Mouse (Mus musculus): ENCODE measurements around the gene Ccdc34.

Gene Ccdc34

DNA sequence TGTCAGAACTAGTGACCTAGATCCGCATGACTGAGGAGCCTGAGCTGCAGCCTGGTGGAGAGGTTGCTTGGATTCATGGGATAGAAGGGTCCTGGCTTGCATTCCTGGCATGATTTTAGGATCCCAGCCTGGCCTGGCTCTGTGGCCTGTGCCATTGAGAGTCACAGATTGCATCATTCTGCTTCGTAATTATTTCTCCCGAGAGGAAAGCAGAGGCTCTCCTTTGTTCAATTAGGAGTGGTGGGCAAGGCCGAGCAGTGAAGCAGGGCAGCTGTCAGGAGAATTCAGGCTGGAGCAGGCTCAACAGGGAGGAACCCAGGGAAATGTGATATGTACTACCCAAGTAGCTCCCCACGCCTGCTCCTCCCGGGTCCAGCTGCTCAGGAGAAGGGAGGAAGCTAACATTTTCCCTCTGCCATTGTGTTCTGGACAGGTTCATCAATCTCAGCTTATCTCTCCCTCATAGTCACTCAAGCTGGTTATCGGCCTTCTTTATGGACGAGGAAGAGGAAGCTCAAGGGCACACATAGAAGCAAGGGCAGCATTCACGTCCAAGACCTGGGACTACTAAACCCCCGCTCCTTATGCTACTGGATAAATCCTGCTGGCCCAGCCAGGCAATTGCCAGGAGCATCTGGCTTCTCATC lies 162.2 kb downstream of the Ccdc34 start:
- no peak for DNase-seq (ENCODE audit: low read depth, low spot score)

- DNase-seq (ENCODE audit: low read depth, low spot score): no peak
These were observed 162.7 kb downstream of the Ccdc34 start for GRCm38 (mm10) chr2:110180316-110180670.

GRCm38 (mm10) chr2:110181666-110182065 lies 164.0 kb downstream of the Ccdc34 start:
- no peak for DNase-seq (ENCODE audit: low read depth, low spot score)

GRCm38 (mm10) chr2:110182248-110182647 lies 164.6 kb downstream of the Ccdc34 start:
- no peak for DNase-seq (ENCODE audit: low read depth, low spot score)

- DNase-seq (ENCODE audit: low read depth, low spot score): no peak
These were observed 165.3 kb downstream of the Ccdc34 start for GRCm38 (mm10) chr2:110182795-110183486.

- DNase-seq (ENCODE audit: low read depth, low spot score): no peak
These were observed 166.5 kb downstream of the Ccdc34 start for GRCm38 (mm10) chr2:110184071-110184470.

DNA sequence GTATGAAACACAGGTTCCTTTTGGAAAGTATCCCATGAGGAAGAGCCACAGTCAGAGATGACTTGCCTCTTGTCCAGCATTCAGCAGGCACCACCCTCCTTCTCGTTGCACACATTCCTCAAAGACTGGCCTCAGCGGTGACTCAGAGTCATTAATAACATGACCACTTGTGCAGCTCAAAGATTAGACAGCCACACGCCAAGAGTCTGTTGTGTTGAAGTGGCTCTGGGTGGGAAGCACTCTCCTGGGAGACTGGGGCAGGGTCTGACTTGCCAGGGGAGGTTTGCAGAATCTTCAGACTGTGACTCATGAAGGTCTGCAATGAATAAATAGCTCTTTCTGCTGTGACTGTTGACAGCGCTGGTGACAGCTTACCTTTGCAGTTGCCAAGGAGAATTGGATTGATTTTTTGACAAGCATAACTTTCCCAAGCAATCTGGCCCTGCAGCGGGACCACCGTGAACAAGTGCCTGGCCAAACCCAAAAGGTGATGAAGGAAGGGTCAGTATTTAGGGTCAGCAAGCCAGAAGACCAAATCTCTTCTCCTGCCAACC lies 168.9 kb downstream of the Ccdc34 start:
- no peak for DNase-seq (ENCODE audit: low read depth, low spot score)

GRCm38 (mm10) chr2:110188696-110189397 lies 171.2 kb downstream of the Ccdc34 start:
- DNase-seq (ENCODE audit: low read depth, low spot score): no peak

- no peak for DNase-seq (ENCODE audit: low read depth, low spot score)
These were observed 172.8 kb downstream of the Ccdc34 start for GRCm38 (mm10) chr2:110190416-110190815.

GRCm38 (mm10) chr2:110191186-110191690 lies 173.6 kb downstream of the Ccdc34 start:
- no peak for DNase-seq (ENCODE audit: low read depth, low spot score)

DNA sequence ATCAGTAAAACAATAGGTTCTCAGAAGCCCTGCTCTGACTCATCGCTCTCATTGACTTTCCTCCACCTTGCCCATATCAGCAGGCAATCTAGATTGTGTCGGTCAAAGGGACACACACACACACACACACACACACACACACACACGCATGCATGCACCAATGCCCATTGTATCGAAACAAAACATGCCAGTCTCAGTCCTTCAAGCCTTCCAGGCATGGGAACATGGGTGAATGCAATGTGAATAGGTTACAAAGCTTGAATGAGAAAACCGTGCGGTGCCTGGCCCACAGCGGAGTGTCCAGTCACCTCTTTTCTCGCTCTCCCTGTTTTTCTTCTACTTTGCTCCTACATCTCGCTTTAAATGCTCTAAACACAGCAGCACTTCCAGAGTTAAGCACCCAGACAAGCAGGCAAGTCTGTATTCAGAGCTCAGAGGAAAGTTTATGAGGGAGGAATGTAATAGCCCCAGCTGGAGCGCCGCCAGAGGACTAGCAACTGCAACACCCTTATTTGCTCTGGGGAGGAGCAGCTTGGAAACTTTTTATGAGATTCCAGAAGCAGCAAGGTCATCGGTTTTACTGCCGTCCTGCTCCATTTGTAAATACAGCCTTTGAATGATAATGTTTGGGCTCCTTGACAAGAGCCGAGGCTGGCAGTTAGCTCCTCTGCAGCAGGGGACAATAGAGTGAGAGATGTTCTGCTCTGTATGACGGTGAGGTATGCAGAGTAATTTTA lies 174.5 kb downstream of the Ccdc34 start:
- DNase-seq (ENCODE audit: low read depth, low spot score): no peak

- DNase-seq (ENCODE audit: low read depth, low spot score): no peak
These were observed 175.2 kb downstream of the Ccdc34 start for GRCm38 (mm10) chr2:110192702-110193312.

DNA sequence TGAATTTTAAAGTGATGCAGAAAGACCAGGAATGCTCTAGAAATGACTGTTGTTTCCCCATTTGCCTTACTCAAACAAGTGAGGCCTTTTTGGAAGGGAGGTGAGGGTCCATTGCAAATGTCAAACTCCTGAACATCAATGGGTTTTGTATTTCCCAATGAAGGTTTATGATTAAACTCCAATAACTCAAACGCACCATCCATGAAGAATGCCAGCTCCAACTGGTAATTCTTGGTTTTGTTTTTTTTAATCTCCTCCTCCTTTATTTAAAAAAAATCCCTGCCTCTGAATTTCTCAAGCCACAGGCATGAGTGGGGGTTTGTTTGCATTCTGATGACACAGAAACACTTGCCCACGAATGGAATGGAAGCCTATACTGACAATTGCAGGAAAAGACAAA lies 178.9 kb downstream of the Ccdc34 start:
- no peak for DNase-seq (ENCODE audit: low read depth, low spot score)

DNA sequence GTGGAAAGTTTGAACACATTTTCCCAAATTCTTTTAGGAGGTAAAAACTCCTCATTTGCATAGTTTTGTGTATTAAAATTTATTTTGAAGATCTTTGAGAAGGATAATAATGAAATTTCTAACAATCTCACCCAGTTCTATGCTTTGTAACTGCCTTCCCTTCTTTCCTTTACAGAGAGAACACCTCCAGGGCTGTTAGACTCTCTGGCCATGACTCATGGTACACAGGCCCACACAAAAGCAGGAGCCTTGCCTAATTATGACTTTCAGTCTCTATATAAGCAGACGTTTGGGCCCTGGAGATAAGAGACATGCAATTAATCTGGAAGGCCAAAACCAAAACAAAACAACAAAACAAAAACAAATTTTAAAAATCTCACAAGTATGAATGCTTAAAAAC lies 182.0 kb downstream of the Ccdc34 start:
- no peak for DNase-seq (ENCODE audit: low read depth, low spot score)

GRCm38 (mm10) chr2:110201770-110202169 lies 184.2 kb downstream of the Ccdc34 start:
- DNase-seq (ENCODE audit: low read depth, low spot score): no peak

GRCm38 (mm10) chr2:110202716-110203497 lies 185.3 kb downstream of the Ccdc34 start:
- no peak for DNase-seq (ENCODE audit: low read depth, low spot score)

DNA sequence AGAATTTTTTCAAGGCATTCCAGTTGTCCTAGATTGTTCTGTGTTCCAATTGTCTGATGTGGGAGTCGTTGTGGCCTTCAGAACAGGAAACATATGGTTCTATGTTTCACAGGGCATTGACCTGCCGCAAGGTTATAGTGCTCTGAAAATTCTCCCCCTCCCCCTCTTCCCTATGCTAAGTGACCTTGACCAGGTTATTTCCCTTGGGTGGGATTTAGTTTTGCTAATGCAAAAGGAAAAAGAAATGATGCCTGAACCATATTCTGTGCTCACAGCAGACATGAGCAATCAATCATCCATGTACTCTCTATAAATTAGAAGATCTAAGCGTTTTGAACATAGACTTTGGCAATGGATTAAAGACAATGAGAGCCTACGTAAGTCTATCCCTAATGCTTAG lies 186.6 kb downstream of the Ccdc34 start:
- no peak for DNase-seq (ENCODE audit: low read depth, low spot score)

GRCm38 (mm10) chr2:110204705-110205318 lies 187.2 kb downstream of the Ccdc34 start:
- peak; percentile 54 for DNase-seq (ENCODE audit: low read depth, low spot score)

DNA sequence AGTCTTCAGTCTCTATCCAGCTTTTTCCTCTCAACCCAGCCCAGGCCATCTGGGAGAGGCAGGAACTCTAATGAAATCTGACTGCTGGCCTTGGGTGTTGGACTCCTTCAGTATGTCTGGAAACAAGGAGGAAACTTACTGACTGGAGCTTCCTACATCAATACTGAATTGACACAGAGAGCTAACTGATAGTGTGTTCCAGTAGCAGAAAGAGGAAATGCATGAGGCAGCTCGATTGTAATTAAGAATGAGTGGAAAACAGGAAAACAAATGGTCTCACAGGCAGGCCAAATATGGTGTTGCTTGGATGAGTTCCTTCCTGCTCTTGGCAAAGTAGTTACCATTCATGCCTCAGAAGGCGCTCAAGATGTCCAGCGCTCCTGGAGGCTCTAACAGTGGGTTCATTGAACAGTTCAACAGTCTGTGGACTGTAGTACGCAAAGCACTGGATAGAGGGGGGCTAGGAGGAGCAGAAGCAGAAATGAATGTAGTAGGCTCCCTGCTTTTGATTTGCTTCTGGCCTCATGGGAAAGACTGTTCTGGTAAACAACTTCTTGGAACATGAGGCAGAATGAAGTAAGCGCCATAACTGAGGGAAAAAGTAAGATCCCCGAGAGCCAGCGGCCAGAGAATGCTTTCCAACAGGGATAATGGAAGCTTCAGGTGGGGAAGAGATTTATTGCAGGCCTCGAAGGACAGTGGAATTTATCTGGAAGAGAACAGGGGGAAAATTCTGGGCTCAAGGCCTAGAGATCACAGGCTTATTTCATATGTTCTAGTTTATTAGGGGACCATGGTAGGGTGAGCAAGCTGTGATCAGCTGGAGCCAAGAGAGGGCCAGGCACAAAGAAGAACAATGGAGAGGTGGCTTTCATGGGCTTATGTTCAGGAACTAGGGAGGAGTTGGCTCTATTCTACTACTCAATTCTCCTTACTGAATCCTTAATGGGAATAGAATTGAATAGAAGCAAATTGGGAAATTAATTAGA lies 193.2 kb downstream of the Ccdc34 start:
- no peak for DNase-seq (ENCODE audit: low read depth, low spot score)

All from ES-CJ7 (cell line).